Mouse (Mus musculus): ENCODE measurements around the gene Yipf3. TPM values are rescaled to one million over a fixed set of nuclear protein-coding genes. Genes with fewer than 3 reads are reported as not detected.

The Yipf3 gene
- total and polyA plus RNA-seq, 3 experiments, result 15.8 to 52.6 (median 32.5) TPM

DNA sequence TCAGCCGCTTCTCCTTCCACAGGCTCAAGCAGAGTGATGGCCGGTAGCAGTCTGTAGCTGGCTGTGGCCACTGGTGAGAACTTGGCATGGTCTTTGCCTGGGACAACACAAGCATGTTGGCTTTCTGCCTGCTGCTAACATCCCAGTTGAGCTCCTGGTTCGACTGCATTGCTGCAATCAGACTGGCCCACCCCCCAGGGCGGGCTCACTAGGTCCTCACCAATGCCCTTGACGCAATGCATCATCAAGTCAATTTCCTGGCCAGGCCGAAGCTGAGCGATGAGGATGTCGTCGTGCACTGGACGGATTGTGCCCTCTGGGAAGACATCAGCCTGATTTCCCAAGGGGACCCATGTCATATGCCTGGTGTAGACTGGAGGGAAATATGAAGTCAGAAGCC, 3.3 kb upstream of the Yipf3 start:
- dilution Hi-C loops (cut with MboI; ENCODE audit: extremely low pct_ligation_motif_present, extremely low pct_unique_long_range_greater_than_20kb, low sequenced_read_pairs), result no loop called here
- H3K4me1 ChIP-seq (ENCODE audit: control insufficient read depth in 1 of 2, insufficient read depth in 2 of 2), result peaks cover 8 to 22% of the 10 kb centered on the region in 2 experiments
- no peak for DNase-seq (ENCODE audit: extremely low read depth)

DNA sequence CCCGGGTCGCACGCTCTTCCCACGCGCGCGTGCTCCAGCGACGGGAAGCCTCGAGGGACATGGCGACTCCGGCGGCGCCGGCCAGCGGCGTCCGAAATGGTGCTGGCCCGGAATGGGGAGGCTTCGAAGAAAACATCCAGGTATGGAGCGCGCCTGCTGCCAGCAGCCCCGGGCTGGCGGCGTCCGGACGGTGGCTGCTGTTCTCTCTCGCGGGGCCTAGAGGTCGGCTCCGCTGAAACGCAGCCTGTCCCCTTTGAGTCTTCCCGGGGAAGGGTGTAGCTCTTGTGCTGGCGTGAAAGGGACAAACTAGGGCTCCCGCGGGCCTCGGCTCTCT, 276 bp downstream of the Yipf3 start:
- TF ChIP-seq CHD1 (IDR thresholded peaks at IDR 0.05; ENCODE audit: low read depth, low read length) (no peak), ZMIZ1 (IDR thresholded peaks at IDR 0.05; ENCODE audit: low read depth, low read length) (peak; percentile 9; the same call in 1 of the 2 replicates), IRF4 (IDR thresholded peaks at IDR 0.05; ENCODE audit: low read depth, low read length) (no peak), RAD21 (IDR thresholded peaks at IDR 0.05; ENCODE audit: low read depth, low read length) (no peak), CHD2 (IDR thresholded peaks at IDR 0.05; ENCODE audit: low read length) (no peak), MAFK (IDR thresholded peaks at IDR 0.05; ENCODE audit: insufficient replicate concordance, low read length) (no peak), ZNF384 (IDR thresholded peaks at IDR 0.05; ENCODE audit: low read depth, low read length) (no peak), ETS1 (conservative IDR thresholded peaks at IDR 0.05; ENCODE audit: low read depth, low read length) (no peak), ELF1 (IDR thresholded peaks at IDR 0.05; ENCODE audit: low read depth, low read length) (no peak), CTCF (conservative IDR thresholded peaks at IDR 0.05 in 1 of 2, IDR thresholded peaks at IDR 0.05 in 1 of 2; ENCODE audit: low read depth in 2 of 2, low read length in 2 of 2) (no peak), USF1 (IDR thresholded peaks at IDR 0.05; ENCODE audit: low read depth, low read length) (no peak), SIN3A (IDR thresholded peaks at IDR 0.05; ENCODE audit: low read length) (0 out of 2 replicates have a peak, but pooled peaks have one; percentile 19), SMC3 (IDR thresholded peaks at IDR 0.05; ENCODE audit: low read depth, low read length) (no peak), MAZ (IDR thresholded peaks at IDR 0.05; ENCODE audit: low read depth, low read length) (no peak), ZC3H11A (IDR thresholded peaks at IDR 0.05; ENCODE audit: low read depth, low read length) (no peak), BHLHE40 (IDR thresholded peaks at IDR 0.05; ENCODE audit: low read depth, low read length) (no peak), RCOR1 (conservative IDR thresholded peaks at IDR 0.05; ENCODE audit: low read depth, low read length) (no peak), JUN (IDR thresholded peaks at IDR 0.05; ENCODE audit: insufficient read depth, low read depth, low read length) (no peak), E2F4 (IDR thresholded peaks at IDR 0.05; ENCODE audit: insufficient replicate concordance, low read depth, low read length) (no peak), TBP (conservative IDR thresholded peaks at IDR 0.05; ENCODE audit: low read depth, low read length) (no peak), JUND (conservative IDR thresholded peaks at IDR 0.05; ENCODE audit: low read depth, low read length) (no peak), PAX5 (IDR thresholded peaks at IDR 0.05; ENCODE audit: low read length) (no peak), TCF12 (IDR thresholded peaks at IDR 0.05; ENCODE audit: low read depth, low read length) (no peak), HCFC1 (IDR thresholded peaks at IDR 0.05; ENCODE audit: low read depth, low read length) (no peak), ZKSCAN1 (IDR thresholded peaks at IDR 0.05; ENCODE audit: borderline replicate concordance, low read depth, low read length) (no peak), UBTF (IDR thresholded peaks at IDR 0.05; ENCODE audit: low read depth, low read length) (0 out of 2 replicates have a peak, but pooled peaks have one; percentile 41)
- Histone ChIP-seq H3K9ac (ENCODE audit: insufficient read depth, low read depth) (peak overlapping the region; percentile 92), H3K79me2 (replicated peaks; ENCODE audit: control insufficient read depth, extremely low read depth, insufficient read depth, poor library complexity, severe bottlenecking) (peaks cover 28% of the 10 kb centered on the region), H3K27ac (ENCODE audit: insufficient read depth, low read depth) (peak overlapping the region; percentile 37; the same call in 1 of the 2 replicates), H3K4me3 (replicated peaks in 1 of 3; ENCODE audit: low read depth in 2 of 3, low read length in 2 of 3, poor library complexity in 1 of 3) (peak overlapping the region; percentile 71 to 96 (median 95)), H3K27me3 (replicated peaks) (no peaks in the 10 kb centered on the region), H3K4me2 (ENCODE audit: insufficient read depth, low read depth, poor library complexity, severe bottlenecking) (peak overlapping the region; percentile 52; the same call in 1 of the 2 replicates), H3K4me1 (ENCODE audit: control insufficient read depth in 1 of 2, insufficient read depth in 2 of 2) (peaks cover 8 to 33% of the 10 kb centered on the region in 2 experiments), H3K9me3 (replicated peaks; ENCODE audit: low read length) (no peaks in the 10 kb centered on the region), H3K36me3 (replicated peaks in 1 of 2; ENCODE audit: control insufficient read depth in 1 of 2, insufficient read depth in 1 of 2, low read length in 1 of 2) (peaks cover 57 to 77% of the 10 kb centered on the region in 2 experiments)
- in situ Hi-C loops (cut with MboI; ENCODE audit: low pct_ligation_motif_present, low pct_unique_long_range_greater_than_20kb, low sequenced_read_pairs) (loop anchor here (25.0 kb wide), 1 partner anchor 739 kb away; no protein-coding TSS in a partner anchor), dilution Hi-C loops (cut with MboI; ENCODE audit: extremely low pct_ligation_motif_present, extremely low pct_unique_long_range_greater_than_20kb, low sequenced_read_pairs) (no loop called here)
- no peak for DNase-seq (ENCODE audit: extremely low read depth)

More for the DNA sequence above, 3.3 kb upstream of the Yipf3 start:
- Histone ChIP-seq H3K9me3 (replicated peaks; ENCODE audit: low read length) (no peaks in the 10 kb centered on the region), H3K9ac (ENCODE audit: insufficient read depth, low read depth) (no peak overlapping the region), H3K27me3 (replicated peaks) (no peaks in the 10 kb centered on the region), H3K27ac (ENCODE audit: insufficient read depth, low read depth) (no peak overlapping the region), H3K4me3 (replicated peaks in 1 of 3; ENCODE audit: low read depth in 2 of 3, low read length in 2 of 3, poor library complexity in 1 of 3) (no peak overlapping the region), H3K4me2 (ENCODE audit: insufficient read depth, low read depth, poor library complexity, severe bottlenecking) (no peak overlapping the region), H3K79me2 (replicated peaks; ENCODE audit: control insufficient read depth, extremely low read depth, insufficient read depth, poor library complexity, severe bottlenecking) (peaks cover 28% of the 10 kb centered on the region), H3K36me3 (replicated peaks in 1 of 2; ENCODE audit: control insufficient read depth in 1 of 2, insufficient read depth in 1 of 2, low read length in 1 of 2) (peaks cover 62 to 81% of the 10 kb centered on the region in 2 experiments)
- no peak for TF ChIP-seq CHD1 (IDR thresholded peaks at IDR 0.05; ENCODE audit: low read depth, low read length)
- peak; percentile 34; the same call in 1 of the 2 replicates for TF ChIP-seq POLR2AphosphoS2 (IDR thresholded peaks at IDR 0.05; ENCODE audit: low read depth, low read length)
- no peak for TF ChIP-seq SIN3A (IDR thresholded peaks at IDR 0.05; ENCODE audit: low read length)
- no peak for TF ChIP-seq MAX (IDR thresholded peaks at IDR 0.05; ENCODE audit: low read length)
- no peak for TF ChIP-seq MYC (IDR thresholded peaks at IDR 0.05; ENCODE audit: low read depth, low read length)
- TF ChIP-seq MAFK (IDR thresholded peaks at IDR 0.05; ENCODE audit: insufficient replicate concordance, low read length), result no peak
- TF ChIP-seq JUND (conservative IDR thresholded peaks at IDR 0.05; ENCODE audit: low read depth, low read length), result no peak
- TF ChIP-seq JUN (IDR thresholded peaks at IDR 0.05; ENCODE audit: insufficient read depth, low read depth, low read length), result no peak
- in situ Hi-C loops (cut with MboI; ENCODE audit: low pct_ligation_motif_present, low pct_unique_long_range_greater_than_20kb, low sequenced_read_pairs), result loop anchor here (25.0 kb wide), 1 partner anchor 743 kb away; no protein-coding TSS in a partner anchor
